Mouse (Mus musculus): ENCODE measurements around the gene Jph4.

- TF ChIP-seq EP300 (IDR thresholded peaks at IDR 0.05; ENCODE audit: insufficient read depth, low read depth, low read length) (no peak), CTCF (IDR thresholded peaks at IDR 0.05) (no peak)
These were observed 14.4 kb downstream of the Jph4 start for GRCm38 (mm10) chr14:55102253-55102785.
